Mouse (Mus musculus): ENCODE data around the gene Zfp335. TPM values are rescaled to one million over a fixed set of nuclear protein-coding genes. Genes with fewer than 3 reads are reported as not detected.

Zfp335 gene
- polyA plus RNA-seq, 1 experiment from 2014 or later: 5.9 TPM

GRCm38 (mm10) chr2:164850061-164850460 is 61.5 kb downstream of the Zfp335 start:
- peaks cover 19% of the 10 kb centered on the region for H3K27me3 ChIP-seq
- no peak for ATAC-seq (ENCODE audit: insufficient read depth)
- WGBS (ENCODE audit: insufficient replicate concordance): 65% methylated on average over 8 of the region's 8 CpGs
- H3K27ac ChIP-seq (replicated peaks): no peak overlapping the region
- no peaks in the 10 kb centered on the region for H3K9me3 ChIP-seq (replicated peaks)
- H3K9ac ChIP-seq: no peak overlapping the region
- H3K4me3 ChIP-seq (replicated peaks): no peak overlapping the region
- no peaks in the 10 kb centered on the region for H3K36me3 ChIP-seq (replicated peaks)
- H3K4me1 ChIP-seq (replicated peaks): no peaks in the 10 kb centered on the region
- H3K4me2 ChIP-seq: no peak overlapping the region

- no peaks in the 10 kb centered on the region for H3K4me1 ChIP-seq (replicated peaks)
- no peaks in the 10 kb centered on the region for H3K9me3 ChIP-seq (replicated peaks)
- H3K4me2 ChIP-seq: no peak overlapping the region
- no peaks in the 10 kb centered on the region for H3K27me3 ChIP-seq
- no peak overlapping the region for H3K9ac ChIP-seq
- H3K27ac ChIP-seq (replicated peaks): no peak overlapping the region
- H3K4me3 ChIP-seq (replicated peaks): no peak overlapping the region
- 39% methylated on average over 3 of the region's 3 CpGs for WGBS (ENCODE audit: insufficient replicate concordance)
- no peaks in the 10 kb centered on the region for H3K36me3 ChIP-seq (replicated peaks)
- ATAC-seq (ENCODE audit: insufficient read depth): no peak
Observed at GRCm38 (mm10) chr2:164845782-164846181, 65.8 kb downstream of the Zfp335 start.

Other genes starting within 250 kb of the Zfp335 start
- not detected in 2 replicates for gene Wfdc11, start 237.7 kb downstream of the Zfp335 start, polyA plus RNA-seq (2015; fragmentation: Nextera tagmentation; extraction: Ambion mirVana)
- gene Wfdc13, start 226.7 kb downstream of the Zfp335 start, polyA plus RNA-seq (2015; fragmentation: Nextera tagmentation; extraction: Ambion mirVana): not detected in 2 replicates
- gene Spint4, start 213.3 kb downstream of the Zfp335 start, polyA plus RNA-seq (2015; fragmentation: Nextera tagmentation; extraction: Ambion mirVana): not detected in 2 replicates
- not detected in 2 replicates for gene Spint5, start 196.5 kb downstream of the Zfp335 start, polyA plus RNA-seq (2015; fragmentation: Nextera tagmentation; extraction: Ambion mirVana)
- gene Wfdc3, start 165.8 kb downstream of the Zfp335 start, polyA plus RNA-seq (2015; fragmentation: Nextera tagmentation; extraction: Ambion mirVana): 2.3 and 2.4 TPM in 2 replicates
- gene Dnttip1, start 165.8 kb downstream of the Zfp335 start, polyA plus RNA-seq (2015; fragmentation: Nextera tagmentation; extraction: Ambion mirVana): 40.5 and 41.1 TPM in 2 replicates
- gene Ube2c, start 141.9 kb downstream of the Zfp335 start, polyA plus RNA-seq (2015; fragmentation: Nextera tagmentation; extraction: Ambion mirVana): 682 and 720 TPM in 2 replicates
- 27.2 and 51.1 TPM in 2 replicates for gene Tnnc2, start 131.8 kb downstream of the Zfp335 start, polyA plus RNA-seq (2015; fragmentation: Nextera tagmentation; extraction: Ambion mirVana)
- 5.6 and 7.9 TPM in 2 replicates for gene Snx21, start 125.9 kb downstream of the Zfp335 start, polyA plus RNA-seq (2015; fragmentation: Nextera tagmentation; extraction: Ambion mirVana)
- gene Acot8, start 106.9 kb downstream of the Zfp335 start, polyA plus RNA-seq (2015; fragmentation: Nextera tagmentation; extraction: Ambion mirVana): 20.3 and 21.3 TPM in 2 replicates
- gene Zswim3, start 106.7 kb downstream of the Zfp335 start, polyA plus RNA-seq (2015; fragmentation: Nextera tagmentation; extraction: Ambion mirVana): 4.3 and 5.5 TPM in 2 replicates
- 4.4 TPM in 2 replicates for gene Zswim1, start 89.1 kb downstream of the Zfp335 start, polyA plus RNA-seq (2015; fragmentation: Nextera tagmentation; extraction: Ambion mirVana)
- not detected in 2 replicates for gene Spata25, start 83.2 kb downstream of the Zfp335 start, polyA plus RNA-seq (2015; fragmentation: Nextera tagmentation; extraction: Ambion mirVana)
- gene Ctsa, start 78.9 kb downstream of the Zfp335 start, polyA plus RNA-seq (2015; fragmentation: Nextera tagmentation; extraction: Ambion mirVana): 75.4 and 81.1 TPM in 2 replicates
- 1.5 and 2.5 TPM in 2 replicates for gene Neurl2, start 78.3 kb downstream of the Zfp335 start, polyA plus RNA-seq (2015; fragmentation: Nextera tagmentation; extraction: Ambion mirVana)
- gene Pltp, start 54.0 kb downstream of the Zfp335 start, polyA plus RNA-seq (2015; fragmentation: Nextera tagmentation; extraction: Ambion mirVana): 17.8 and 23.5 TPM in 2 replicates
- 38.3 and 40.7 TPM in 2 replicates for gene Pcif1, start 32.5 kb downstream of the Zfp335 start, polyA plus RNA-seq (2015; fragmentation: Nextera tagmentation; extraction: Ambion mirVana)
- gene Mmp9, start 29.0 kb upstream of the Zfp335 start, polyA plus RNA-seq (2015; fragmentation: Nextera tagmentation; extraction: Ambion mirVana): 5.9 and 10.2 TPM in 2 replicates
- 0.26 and 0.37 TPM in 2 replicates for gene Slc12a5, start 49.0 kb upstream of the Zfp335 start, polyA plus RNA-seq (2015; fragmentation: Nextera tagmentation; extraction: Ambion mirVana)
- 14.2 and 14.5 TPM in 2 replicates for gene Ncoa5, start 123.1 kb upstream of the Zfp335 start, polyA plus RNA-seq (2015; fragmentation: Nextera tagmentation; extraction: Ambion mirVana)
- gene Cd40, start 143.9 kb upstream of the Zfp335 start, polyA plus RNA-seq (2015; fragmentation: Nextera tagmentation; extraction: Ambion mirVana): 2.8 and 3.5 TPM in 2 replicates
- not detected in 2 replicates for gene 1700025C18Rik, start 179.0 kb upstream of the Zfp335 start, polyA plus RNA-seq (2015; fragmentation: Nextera tagmentation; extraction: Ambion mirVana)